Mouse (Mus musculus) adipose tissue, adult 10 weeks (tissue): ENCODE results near the gene Sh2b3. TPM values are rescaled to one million over a fixed set of nuclear protein-coding genes. Genes with fewer than 3 reads are reported as not detected.

ENCODE experiments used
- polyA plus RNA-seq: library from polyadenylated mRNA; stranded (reverse); fragments of 350-450 nt; fragmentation: Illumina TruSeq; extraction: RNeasy Lipid Tissue Mini Kit (QIAGEN cat#74804); gene quantifications from one replicate; pipeline ENCODE4 v1.2.3, GENCODE M21; 2014; ENCODE audit warnings: low read depth, low replicate concordance

The Sh2b3 gene
- 19.7 TPM for polyA plus RNA-seq

DNA sequence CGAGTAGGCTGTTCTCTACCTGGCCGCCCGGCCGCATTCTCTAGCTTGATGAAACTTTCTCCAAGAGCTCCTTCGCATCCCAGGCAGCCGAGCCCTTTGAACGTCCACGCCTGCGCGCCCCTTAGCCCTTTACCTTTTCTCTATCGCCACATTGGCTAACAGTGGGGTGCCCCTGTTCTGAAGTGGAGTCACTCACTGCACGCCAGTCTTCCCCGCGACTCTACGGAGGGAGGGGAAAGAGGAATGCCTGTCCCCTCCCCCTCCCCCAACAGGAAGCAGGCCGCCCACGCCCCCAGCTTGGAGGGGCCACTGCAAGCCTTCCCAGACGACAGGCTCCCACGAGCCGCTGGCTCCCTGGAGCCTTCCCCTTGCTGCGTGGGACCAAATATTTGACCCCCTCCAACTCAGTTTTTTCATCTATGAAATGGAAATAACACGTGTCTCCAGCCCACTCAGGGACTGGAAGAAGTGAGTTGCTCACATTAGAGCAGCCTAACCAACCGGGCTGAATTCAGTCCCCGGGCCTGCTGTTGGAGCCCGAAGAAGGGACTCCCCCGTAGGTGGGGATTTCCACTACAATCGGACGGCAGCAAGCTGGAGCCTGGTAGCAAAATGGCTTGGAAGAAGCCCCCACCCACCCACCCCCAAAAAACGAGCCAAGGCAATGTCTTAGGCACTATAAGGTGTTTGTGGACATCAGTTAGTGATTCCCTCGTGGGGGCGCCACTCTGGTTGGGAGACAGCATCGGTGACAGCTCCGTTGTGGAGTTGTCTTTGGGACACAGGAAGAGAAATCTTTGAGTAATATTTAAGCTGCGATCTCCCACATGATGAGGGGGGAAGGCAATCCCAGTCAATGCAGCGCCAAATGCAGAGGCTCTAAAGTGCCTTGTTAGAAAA lies at the start of gene Sh2b3:
Gene Sh2b3, minus strand, starts transcription at position 206 of the 900 bp plus-strand sequence.

DNA sequence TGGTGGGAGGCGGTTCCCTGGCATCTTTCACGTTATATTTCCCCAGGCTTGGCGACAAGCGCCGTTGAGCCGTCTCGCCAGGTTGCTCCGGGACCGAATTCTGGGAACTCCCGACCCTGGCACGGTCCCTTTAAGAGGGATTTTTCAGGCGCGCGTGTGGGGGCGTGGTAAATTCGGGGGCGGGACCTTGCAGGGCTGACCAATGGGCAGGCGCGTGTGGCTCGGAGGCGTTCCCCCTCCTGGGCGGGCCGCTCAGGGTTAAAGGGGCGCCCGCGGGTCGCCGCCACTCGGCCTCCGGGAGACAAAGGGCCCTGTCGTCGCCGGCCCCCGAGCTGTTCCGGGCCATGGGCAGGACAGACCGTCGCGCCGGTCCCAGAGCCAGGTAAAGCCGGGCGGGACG lies 11.3 kb upstream of the Sh2b3 start, which contains the start of gene Pheta1:
Gene Pheta1, plus strand, starts transcription at position 242 of the 400 bp plus-strand sequence.

Other genes with a start within 250 kb of the Sh2b3 start
- gene Aldh2, start 243.8 kb downstream of the Sh2b3 start, polyA plus RNA-seq, result 893 TPM
- gene Acad12, start 218.7 kb downstream of the Sh2b3 start, polyA plus RNA-seq, result 19.0 TPM
- gene Acad10, start 177.1 kb downstream of the Sh2b3 start, polyA plus RNA-seq, result 12.7 TPM
- gene Brap, start 177.1 kb downstream of the Sh2b3 start, polyA plus RNA-seq, result 37.9 TPM
- gene Atxn2, start 126.3 kb downstream of the Sh2b3 start, polyA plus RNA-seq, result 76.9 TPM
- gene Pheta1, start 11.3 kb upstream of the Sh2b3 start, polyA plus RNA-seq, result 9.7 TPM
- 2.0 TPM for gene Cux2, start 212.5 kb upstream of the Sh2b3 start, polyA plus RNA-seq